Mouse (Mus musculus): Measurements from ENCODE around the gene Cpm.

DNA sequence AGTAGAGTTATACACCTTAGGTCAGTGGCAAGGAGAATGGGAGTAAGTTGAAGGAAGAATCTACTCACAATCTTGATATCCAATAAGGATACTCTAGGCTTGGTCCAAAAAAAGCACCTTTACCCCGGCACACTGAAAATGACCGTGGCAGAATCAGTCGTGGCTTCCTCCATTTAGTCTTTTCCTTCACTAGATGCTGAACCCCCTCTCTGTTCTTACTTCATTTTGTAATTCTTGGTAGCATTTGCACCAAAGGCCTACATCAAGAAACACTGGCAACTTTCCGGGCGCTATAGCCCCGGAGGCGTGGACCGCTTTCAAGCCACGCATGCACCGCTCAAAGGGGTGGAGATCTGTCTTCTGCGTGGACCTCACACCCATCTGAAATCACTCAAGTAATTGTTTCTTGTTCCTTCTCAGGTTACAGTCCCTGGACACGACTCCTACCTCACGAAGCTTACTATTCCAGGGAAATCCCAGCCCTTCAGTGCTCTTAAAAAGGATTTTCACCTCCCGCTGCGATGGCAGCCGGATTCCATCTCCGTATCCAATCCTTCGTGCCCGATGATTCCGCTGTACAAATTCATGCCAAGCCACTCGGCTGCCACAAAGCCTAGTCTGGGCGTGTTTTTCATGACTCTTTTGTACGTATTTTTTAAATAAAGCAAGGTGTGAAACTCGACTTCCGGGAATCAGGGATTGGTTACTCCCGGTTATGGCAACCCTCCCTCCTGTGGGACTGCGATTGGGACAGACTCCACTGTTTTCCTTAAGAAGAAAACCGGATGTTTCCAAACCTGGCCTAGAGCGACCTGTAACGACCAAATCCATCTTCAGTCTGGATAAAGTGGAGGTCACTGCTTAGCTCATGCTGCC lies 53.8 kb downstream of the Cpm start:
- TF ChIP-seq MAFK (IDR thresholded peaks at IDR 0.05; ENCODE audit: insufficient replicate concordance, low read length) = no peak
- no peak for TF ChIP-seq CTCF (conservative IDR thresholded peaks at IDR 0.05 in 1 of 2, IDR thresholded peaks at IDR 0.05 in 1 of 2; ENCODE audit: low read depth in 2 of 2, low read length in 2 of 2)
- no peak for TF ChIP-seq RAD21 (IDR thresholded peaks at IDR 0.05; ENCODE audit: low read depth, low read length)
